Mouse (Mus musculus) layer of hippocampus, adult 8-10 months (tissue): ENCODE data around the gene Fbxw11. TPM values are rescaled to one million over a fixed set of nuclear protein-coding genes. Genes with fewer than 3 reads are reported as not detected.
A peak's percentile ranks its signal among the peaks of the same experiment; 100 is the strongest.
"Not testable (repeated sequence)": the region's sequence is repeated elsewhere in the genome, so short reads cannot be mapped to it uniquely, and the experiment has no call there.

Experiments
- DNase-seq, 2 experiments: peaks; one replicate each; pipeline ENCODE4 v3.0.0; 2022; ENCODE audit warnings: low spot score in 2 of 2
- total RNA-seq, 4 experiments: library from RNA; stranded (reverse); gene quantifications; 2 replicates each; pipeline ENCODE4 v1.2.4; 2022

Gene Fbxw11
- total RNA-seq, result 100 to 1,000 TPM; 132 to 150 (median 135) TPM

GRCm38 (mm10) chr11:32642249-32642876, at the start of gene Fbxw11:
TSS of gene Fbxw11 (plus strand) at chr11:32642724.
- peak; percentile 95 for DNase-seq

- DNase-seq, result no peak
These were observed 49.4 kb upstream of the Fbxw11 start for GRCm38 (mm10) chr11:32593081-32593480.

DNA sequence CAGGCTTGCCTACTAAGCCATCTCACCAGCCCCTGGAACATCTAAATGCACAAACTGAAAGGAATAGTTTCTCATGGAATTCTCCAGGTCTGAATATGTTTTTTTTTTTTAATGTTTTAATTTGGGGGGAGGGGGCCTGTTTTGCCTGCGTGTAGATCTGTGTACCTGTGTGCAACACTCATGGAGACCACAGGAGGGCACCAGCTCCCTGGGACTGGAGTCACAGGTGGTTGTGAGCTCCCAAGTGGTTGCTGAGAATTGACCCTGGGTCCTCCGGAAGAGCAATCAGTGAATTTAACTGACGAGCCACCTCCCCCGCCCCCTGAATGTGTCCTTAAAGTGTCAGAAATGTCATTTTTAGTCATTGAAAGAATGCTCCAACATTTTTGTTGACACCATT, 48.4 kb upstream of the Fbxw11 start:
- no peak for DNase-seq

DNA sequence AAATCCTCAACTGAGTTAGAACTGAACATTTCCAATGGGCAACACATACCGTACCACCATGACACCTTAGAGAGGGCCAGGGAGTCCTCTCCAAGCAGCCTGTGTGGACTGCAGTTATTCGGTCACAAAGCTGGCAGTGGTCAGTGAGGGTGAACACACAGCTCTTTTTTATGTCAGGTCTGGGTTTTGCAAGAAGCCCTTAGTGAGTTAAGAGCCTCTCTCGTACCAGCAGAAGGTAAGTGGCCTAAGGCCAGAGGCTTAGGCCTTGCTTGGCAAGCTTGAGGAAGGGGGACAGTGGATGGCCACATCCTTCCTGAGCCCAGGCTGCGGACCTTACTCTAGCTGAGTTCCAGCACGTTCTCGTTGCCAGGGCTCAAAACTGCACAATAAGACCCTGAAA, 42.2 kb upstream of the Fbxw11 start:
- no peak for DNase-seq

- no peak for DNase-seq
These were observed 40.8 kb upstream of the Fbxw11 start for GRCm38 (mm10) chr11:32601528-32602323.

- DNase-seq, result no peak
These were observed 37.9 kb upstream of the Fbxw11 start for GRCm38 (mm10) chr11:32604663-32605062.

- no peak for DNase-seq
These were observed 37.2 kb upstream of the Fbxw11 start for GRCm38 (mm10) chr11:32605131-32605860.

DNA sequence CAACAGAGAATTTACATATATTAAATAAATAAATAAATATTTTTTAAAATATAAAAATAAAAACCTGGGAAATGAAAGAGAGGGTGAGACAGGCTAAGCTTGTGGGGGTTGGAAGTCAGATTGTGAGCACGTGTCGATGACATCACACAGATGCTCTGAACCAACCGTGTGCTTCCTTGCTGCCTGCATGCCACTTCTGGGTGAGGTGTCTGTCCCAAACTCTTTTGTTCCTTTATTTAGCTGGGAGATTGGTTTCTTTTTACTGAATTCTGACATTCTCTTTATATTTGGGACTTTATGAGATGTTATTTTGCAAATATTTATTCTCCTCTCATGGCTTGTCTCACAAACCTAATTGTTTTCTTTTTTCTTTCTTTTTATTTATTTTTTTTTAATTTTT, 36.6 kb upstream of the Fbxw11 start:
- DNase-seq, result no peak

DNA sequence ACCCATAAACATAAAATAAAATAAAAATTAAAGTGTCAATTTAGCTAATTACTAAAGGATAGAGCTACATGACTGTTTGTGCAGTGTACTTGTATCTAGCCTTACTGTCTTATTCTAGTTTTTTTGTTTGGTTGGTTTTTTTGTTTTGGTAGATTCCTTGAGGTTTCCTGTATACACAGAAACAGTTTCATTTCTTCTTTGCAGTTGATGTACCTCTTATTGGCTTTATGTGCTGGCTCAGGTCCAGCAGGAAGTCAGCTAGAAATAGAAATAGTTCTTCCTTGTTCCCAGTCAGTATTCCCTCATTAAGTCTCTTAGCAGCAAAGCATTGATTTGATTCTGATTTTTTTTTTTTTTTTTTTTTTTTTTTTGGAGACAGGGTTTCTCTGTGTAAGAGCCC, 35.2 kb upstream of the Fbxw11 start:
- no peak for DNase-seq

DNA sequence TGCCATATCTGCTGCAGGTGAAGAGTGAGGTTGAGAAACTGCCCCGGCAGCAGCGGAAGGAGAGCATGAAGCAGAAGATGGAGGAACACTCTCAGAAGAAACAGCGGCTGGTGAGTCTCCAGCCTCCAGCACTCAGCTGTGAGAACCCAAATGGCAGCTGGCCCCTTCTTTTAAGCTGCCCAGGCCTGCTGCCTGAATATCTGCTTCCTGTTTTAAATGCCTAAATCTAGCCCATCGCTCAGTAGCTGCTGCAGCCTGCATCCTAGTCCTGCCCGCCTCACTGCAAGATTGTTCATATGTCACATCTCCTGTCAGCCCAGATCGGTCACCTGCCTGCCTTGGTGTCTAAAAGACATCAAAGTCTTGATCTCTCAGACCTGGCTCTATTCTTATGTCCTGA, 31.9 kb upstream of the Fbxw11 start:
- DNase-seq, result no peak

DNA sequence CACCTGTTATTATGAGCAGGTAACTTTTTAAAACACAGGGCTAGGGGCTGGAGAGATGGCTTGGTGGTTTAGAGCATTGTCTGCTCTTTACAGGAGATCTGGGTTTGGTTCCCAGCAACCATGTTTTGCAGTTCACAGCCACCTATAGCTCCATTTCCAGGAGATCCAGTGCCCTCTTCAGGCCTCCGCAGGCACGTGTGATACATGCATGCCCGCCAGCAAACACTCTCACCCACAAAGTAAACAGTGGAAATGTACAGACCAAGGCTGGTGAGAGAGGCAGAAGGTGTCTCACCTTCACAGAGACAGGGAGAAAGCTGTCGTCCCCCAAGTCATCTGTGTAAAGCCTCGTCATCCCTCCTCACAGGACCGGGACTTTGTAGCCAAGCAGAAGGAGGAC, 30.2 kb upstream of the Fbxw11 start:
- DNase-seq, result no peak

DNA sequence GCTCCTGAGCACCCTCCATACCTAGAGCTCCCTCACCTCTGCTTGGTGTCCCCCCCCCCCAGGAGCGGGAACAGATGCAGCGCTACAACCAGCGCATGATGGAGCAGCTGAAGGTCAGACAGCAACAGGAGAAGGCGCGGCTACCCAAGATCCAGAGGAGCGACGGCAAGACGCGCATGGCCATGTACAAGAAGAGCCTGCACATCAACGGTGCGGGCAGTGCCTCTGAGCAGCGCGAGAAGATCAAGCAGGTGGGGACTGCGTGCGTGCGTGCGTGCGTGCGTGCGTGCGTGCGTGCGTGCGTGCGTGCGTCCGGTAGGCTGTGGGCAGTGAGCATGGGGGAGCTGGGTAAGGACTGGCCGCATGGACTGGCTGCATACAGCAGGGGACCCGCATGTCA, 28.1 kb upstream of the Fbxw11 start:
- no peak for DNase-seq

DNA sequence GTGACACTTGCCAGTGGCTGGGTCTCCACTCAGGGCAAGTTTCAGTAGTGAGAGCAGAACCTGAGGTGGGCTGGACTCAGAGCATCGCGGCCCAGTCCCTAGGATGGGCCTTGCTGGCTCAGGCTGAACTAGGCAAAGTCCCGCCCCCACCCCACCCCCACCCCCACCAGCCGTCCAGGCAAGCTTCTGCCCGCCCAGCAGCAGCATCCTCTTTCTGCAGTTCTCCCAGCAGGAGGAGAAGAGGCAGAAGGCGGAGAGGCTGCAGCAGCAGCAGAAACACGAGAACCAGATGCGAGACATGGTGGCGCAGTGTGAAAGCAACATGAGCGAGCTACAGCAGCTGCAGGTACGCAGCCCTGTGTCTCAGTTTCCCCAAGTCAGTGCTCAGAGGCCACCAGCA, 27.0 kb upstream of the Fbxw11 start:
- no peak for DNase-seq

- no peak for DNase-seq
These were observed 26.4 kb upstream of the Fbxw11 start for GRCm38 (mm10) chr11:32616091-32616490.

- no peak for DNase-seq
These were observed 24.5 kb upstream of the Fbxw11 start for GRCm38 (mm10) chr11:32618036-32618435.

DNA sequence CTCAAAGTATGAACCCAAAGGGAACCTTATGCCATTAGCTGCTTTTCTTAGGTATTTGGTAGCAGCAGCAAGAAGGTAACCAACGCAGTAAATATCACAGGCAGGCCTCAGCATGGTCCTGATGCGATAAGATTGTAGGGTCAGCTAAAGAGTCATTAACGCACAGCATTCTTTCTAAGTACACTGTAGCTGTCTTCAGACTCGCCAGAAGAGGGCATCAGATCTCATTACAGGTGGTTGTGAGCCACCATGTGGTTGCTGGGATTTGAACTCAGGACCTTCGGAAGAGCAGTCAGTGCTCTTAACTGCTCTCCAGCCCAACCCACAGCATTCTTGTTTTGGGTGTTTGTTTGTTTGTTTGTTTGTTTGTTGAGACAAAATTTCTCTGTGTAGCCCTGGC, 23.9 kb upstream of the Fbxw11 start:
- DNase-seq, result not testable (repeated sequence)

DNA sequence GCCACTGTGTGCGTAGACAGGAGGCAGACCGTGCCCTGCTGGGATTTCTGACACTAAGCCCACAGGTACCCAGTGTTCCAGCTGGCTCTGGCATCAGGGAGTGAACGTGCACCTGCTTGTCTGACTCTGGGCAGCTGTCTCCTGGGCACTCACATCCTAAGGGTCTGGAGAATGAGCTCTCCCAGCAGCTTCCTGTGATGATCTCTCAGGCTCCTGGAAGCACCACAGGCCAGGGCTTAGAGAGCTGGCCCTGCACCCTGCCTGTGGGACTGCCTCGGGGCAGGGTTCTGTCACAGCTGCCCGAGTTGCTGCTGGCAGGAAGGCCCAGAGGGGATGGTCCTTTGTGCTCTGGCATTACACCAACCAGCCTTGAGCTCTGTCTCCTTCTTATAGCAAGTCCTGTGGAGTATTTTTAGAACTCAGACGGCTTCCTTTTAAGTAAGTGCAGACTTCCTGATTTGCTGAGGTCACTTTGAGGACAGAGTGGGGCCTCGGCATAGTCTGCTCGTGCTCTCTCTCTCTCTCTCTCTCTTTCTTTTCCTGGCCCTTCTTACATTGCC, 23.2 kb upstream of the Fbxw11 start:
- no peak for DNase-seq

- no peak for DNase-seq
These were observed 22.6 kb upstream of the Fbxw11 start for GRCm38 (mm10) chr11:32619866-32620456.

- no peak for DNase-seq
These were observed 20.6 kb upstream of the Fbxw11 start for GRCm38 (mm10) chr11:32621831-32622478.

GRCm38 (mm10) chr11:32622479-32623190, 19.9 kb upstream of the Fbxw11 start:
- DNase-seq, result no peak
